Mouse (Mus musculus) cerebellum, postnatal 4 days (tissue): ENCODE measurements around the gene Magi2.
A peak's percentile ranks its signal among the peaks of the same experiment; 100 is the strongest.
"Not testable (repeated sequence)": the region's sequence is repeated elsewhere in the genome, so short reads cannot be mapped to it uniquely, and the experiment has no call there.

ENCODE experiments used
- DNase-seq, 2 experiments: peaks; one replicate each; pipeline ENCODE4 v3.0.0; 2022; ENCODE audit warnings: low spot score in 2 of 2, mixed read lengths in 1 of 2

The Magi2 gene

DNA sequence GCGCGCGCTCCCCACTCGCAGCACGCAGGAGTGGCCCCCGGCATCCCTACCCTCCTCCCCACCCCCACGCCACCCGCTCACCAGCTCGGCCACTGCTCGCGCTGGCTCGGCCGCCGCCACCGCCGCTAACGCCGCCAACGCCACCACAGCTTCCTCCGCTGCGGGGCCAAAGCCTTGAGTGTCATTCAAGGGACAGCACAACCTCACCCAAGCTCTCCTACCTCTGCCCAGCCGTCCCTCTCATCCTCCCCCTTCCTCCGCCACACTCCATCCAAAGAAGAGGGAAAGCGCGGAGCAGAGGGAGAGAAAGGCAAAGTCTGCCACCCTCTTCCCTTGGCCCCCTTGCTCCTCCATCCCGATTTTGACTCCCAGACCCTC is at the start of gene Magi2:
Gene Magi2 (plus strand): TSS at position 171 of the 378 bp plus-strand sequence.
- no peak for DNase-seq

DNA sequence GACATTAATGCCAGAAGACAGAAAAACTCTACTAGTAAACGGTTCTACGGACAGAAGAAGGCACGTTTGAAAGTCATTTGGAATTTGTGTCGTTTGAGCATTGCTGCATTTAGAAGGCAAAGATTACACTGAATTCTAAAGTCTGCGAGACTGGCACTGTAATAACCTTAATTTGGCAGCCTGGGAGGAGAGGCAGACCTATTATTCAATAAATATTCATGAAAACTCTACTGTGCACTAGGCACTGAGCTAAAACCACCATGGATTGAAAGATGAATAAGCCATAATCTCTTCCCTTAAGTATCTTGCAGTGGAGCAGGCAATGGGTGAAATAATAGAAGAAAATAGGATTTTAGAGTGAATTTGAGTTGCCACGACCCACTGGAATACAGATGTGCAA is 48.2 kb upstream of the Magi2 start:
- DNase-seq: no peak

DNA sequence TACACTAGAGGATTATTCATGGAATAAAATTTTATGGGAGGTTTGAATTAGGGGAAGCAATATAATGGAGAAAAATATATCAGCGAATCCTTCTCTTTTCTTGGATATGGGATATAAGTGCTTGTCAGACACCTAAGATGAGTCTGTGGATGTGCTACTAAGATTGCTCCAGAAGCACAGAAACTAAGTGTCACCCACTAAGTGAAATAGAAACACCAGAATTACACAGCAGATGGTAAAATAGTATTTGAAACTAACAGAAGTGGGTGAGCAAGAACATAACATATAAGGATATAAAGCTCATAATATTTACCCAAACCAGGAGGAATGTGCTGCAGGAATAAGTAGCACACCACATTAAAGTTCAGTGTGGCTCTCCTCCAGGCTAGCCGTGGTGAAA is 40.7 kb upstream of the Magi2 start:
- DNase-seq: no peak

DNA sequence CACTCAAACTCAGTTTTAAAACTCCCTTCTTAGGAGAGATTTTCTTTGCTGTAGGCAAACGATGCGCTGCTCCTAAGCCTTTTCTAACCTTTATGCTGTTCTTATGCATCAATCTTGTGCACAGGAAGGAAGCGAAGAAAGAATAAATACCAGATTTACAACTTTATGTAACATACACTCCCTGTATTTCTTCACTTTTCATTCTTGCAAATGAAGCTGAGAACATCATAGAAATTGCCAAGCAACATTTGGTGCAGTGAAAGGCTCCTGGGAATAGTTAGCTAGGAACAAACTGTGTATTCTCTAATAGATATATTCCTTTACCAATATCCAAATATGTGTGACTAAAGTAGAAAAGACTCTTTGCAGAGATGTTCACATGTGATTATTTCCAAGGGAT is 15.2 kb upstream of the Magi2 start:
- no peak for DNase-seq

DNA sequence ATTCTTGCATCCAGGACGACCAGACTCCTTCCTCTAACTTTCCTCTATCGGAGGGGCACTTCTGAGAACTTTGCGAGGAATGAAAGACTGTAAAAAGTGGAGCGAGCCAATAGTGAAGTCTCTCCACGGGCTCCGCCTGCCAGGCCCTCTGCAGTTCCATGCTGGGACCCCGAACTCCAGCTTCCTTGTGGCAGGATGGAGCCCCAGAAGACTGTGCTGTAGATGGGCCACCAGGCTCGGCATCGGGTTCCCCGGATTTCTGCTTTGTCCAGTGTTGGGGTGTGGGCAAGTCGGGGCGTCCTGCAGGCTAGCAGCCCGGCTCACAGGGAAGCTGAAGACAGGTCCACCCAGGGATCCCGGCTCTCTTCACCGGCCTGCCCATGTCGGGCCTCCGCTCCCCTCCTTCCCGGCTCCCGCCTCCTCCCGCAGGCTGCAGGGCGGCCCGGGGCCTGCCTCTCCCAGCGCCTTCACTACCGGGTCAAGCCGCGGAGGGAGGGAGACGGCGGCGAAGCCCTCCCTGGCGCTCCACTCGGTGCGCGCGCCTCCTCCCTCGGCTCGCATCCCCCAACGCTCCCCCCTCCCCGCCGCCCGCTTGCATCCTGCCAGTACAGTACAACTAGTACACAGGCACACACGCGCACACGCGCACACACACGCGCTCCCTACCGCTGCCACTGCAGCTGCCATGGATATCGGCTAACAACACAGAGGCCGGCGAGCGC is 531 bp upstream of the Magi2 start:
- DNase-seq: peak; percentile 57 to 79

DNA sequence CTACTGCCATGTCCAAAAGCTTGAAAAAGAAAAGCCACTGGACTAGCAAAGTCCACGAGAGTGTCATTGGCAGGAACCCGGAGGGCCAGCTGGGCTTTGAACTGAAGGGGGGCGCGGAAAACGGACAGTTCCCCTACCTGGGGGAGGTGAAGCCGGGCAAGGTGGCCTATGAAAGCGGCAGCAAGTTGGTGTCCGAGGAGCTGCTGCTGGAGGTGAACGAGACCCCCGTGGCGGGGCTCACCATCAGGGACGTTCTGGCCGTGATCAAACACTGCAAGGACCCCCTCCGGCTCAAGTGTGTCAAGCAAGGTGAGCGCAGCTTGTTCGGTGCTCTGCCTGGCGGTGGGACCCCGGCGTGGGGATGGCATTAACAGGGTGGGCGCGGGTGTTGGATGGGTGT is 445 bp downstream of the Magi2 start:
- peak in 1 of 2 experiments; percentile 25 for DNase-seq

DNA sequence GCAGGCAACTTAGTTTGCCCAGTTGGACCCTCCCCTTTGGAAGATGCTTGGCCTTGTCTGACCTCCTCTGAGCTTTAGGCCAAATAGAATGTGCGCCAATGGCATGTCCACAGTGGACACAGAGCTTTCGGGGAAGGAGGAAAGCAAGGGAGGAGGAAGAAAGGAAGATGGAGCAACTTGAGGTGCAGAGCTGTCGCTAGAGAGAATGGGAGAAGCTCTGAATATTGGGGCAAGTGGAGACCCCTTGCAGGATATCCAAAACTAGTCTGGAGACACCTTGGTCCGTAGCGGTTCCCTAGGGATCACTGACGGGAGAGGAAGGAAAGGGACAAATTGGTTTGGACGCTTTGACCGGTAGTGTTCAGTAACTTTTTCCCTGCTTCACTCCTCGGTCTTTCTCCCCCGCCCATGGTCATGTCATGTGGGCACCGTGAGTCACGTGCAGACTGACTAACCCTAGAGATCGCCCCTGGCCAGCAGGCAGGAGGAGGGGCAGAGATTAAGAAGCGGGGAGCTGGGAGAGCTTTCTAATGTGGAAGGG is 1.0 kb downstream of the Magi2 start:
- peak in 1 of 2 experiments; percentile 31 for DNase-seq

DNA sequence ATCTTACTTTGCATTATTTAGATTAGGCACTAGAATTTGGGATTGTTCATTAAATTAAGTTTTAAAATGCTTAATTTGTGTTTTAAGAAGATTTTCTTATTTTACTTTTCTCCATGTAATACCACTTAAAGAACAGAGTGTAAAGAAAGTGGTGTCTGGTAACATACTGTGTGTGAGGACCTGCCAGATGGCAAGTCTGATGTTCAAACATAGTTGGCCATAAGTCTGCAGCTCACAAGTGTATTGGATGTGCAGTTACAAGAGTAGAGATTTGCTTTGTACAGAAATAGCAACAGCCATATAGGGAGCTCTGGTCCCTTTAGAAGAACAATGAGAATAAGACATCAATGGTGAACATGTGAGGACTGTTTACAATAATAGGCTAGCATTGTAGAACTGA is 15.0 kb downstream of the Magi2 start:
- no peak for DNase-seq

DNA sequence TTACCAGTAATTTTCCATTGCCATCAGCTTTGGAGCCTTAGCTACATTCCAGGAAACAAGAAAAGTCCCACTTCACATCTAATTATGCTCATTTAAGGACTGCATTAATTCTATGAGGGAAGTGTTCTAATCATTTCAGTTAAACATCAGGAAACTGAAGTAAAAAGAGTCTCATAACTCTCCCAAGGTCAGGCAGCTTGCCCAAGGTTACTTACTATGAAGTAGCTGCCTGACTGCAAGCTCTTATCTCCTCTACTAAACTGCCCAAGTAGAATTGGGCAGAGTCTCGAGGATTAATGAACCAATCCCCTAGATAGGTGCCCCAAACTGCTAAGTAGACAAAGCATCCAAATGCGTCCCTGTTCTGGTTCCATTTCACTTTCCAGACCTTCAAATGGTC is 19.6 kb downstream of the Magi2 start:
- no peak for DNase-seq

DNA sequence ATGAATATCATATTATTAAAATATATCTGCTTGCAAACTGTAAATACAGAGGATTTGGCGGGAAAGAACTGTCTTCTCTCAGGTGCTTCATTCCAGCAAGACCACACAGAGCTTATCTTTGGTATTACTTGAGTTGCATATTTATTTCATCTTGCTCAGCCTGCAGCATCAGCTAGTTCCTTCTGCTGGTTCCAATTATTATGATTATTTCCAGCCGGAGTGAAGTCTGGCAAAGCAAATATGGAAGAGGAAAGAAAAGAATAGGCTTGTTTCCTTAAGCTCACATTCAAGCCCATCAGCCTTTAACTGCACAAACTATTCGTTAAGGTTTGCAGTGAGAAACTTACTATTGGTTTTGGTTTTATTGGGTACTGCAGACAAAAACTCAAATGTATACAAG is 20.4 kb downstream of the Magi2 start:
- no peak for DNase-seq

DNA sequence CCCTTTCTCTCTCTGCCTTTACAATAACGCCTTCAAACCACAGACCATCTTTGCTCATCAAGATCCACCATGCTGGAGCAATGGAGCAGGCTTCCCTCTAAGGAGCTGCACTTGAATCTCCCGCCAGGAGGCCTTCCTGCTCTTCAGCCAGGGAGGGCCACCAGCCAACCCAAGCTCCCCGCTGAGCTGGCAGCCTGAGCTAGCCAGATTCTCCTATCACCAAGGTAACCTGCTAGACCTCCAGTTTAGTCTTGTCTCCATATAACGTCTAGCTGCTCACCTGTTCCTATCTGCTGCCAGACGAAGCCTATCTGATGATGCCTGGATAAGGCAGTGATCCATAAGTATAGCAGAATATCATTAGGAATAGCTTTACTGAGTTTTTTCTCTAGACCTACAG is 36.0 kb downstream of the Magi2 start:
- peak in 1 of 2 experiments; percentile 2 for DNase-seq

DNA sequence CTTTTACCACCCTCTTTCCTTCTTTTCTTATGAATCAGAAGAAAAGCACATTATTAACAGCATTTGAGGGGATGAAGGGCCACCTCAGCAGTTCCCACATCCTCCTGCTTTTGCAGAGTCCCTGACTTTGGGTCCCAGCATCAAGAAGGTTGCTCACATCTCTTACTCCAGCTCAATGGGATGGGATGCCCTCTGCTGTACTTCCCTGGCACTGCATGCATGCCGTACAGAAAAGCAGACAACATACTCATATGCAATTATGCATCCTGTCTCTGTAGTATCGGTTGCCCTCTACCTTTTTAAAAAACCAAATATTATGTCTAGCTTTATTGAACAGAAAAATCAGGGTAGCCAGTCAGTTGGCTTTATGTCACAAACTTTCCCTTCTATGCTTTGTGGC is 37.8 kb downstream of the Magi2 start:
- peak in 1 of 2 experiments; percentile 3 for DNase-seq

DNA sequence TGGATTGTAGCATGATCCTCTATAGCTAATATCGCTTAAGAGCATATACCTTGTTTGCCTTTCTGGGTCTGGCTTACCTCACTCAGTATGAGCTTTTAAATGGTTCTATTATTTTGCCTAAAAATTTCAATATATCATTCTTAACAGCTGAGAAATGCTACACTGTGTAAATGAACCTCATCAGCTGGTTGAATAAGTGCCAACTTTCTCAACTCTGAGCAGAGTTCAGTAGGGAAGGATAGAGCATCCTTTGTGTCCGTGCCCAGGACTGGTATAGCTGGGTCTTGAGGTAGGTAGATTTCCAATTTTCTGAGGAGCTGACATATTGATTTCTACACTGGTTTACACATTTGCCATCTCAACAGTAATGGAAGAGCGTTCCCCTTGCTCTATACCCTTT is 65.7 kb downstream of the Magi2 start:
- no peak for DNase-seq

DNA sequence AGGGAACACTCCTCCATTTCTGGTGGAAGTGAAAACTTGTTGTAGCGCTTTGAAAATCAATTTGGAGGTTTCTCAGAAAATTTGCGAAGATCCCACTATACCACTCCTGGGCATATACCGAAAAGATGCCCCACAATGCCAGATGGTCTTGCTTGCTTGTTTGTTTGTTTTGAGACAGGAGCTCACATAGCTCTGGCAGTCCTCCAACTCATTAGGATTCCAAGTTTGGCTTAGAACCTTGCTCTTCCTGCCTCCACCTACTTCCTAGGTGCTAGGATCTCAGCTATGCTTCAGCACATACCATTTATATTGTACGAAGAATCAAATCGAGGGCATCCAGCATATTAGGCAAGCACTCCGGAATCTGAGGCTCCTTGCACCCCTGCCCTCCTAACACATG is 79.8 kb downstream of the Magi2 start:
- no peak for DNase-seq

DNA sequence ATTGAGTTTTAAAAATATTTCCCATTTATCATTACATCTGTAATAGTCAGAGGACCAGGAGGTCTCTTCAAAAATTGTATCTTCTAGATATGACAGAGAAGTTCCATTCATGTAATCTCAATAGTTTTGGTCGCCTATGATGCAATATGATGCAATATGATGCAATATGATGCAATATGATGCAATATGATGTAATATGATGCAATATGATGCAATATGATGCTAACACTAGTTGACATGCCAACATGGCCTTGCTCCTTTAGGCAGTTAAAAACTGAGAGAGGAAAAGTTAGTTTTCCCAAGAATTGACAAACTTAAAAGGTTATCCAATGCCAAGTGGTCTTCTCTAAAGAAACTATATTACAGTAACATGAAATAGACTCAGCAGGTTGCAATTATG is 83.0 kb downstream of the Magi2 start:
- no peak for DNase-seq

DNA sequence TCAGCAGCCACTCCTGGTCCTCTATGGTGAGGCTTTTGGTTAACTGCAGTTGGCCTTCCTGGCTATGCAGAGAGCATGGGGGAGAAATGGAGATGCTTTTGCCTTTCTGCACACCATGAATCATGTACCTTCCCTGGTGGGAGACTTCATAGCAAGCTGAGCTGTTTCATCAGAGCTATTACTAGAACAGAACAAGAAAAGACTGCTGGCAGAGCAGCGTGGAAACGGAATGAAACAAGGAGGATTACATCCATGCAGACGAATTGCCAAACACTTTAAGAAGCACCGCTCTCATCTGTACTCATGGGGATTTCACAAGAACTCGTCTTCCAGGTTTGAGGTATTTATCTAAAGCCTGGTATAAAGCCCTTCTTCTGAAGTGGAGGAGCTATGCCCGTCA is 95.7 kb downstream of the Magi2 start:
- DNase-seq: no peak

DNA sequence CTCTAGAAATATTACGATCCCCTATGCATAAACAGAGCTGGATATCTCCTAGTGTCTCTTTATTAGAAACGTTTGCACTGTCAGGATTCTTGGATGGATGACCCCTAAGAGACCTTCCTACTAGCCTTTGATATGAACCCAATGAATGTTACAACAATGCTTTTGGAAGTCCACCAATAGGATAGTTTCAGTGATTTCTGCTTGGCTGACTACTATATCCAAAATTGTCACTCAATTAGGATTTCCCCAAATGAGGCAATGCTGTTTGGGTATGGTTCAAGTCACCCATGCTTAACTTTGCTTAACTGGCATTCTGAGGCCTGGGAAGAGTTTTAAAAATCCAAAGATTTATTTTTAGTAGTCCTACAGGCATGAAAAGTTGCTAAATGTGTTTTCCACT is 110.7 kb downstream of the Magi2 start:
- no peak for DNase-seq

DNA sequence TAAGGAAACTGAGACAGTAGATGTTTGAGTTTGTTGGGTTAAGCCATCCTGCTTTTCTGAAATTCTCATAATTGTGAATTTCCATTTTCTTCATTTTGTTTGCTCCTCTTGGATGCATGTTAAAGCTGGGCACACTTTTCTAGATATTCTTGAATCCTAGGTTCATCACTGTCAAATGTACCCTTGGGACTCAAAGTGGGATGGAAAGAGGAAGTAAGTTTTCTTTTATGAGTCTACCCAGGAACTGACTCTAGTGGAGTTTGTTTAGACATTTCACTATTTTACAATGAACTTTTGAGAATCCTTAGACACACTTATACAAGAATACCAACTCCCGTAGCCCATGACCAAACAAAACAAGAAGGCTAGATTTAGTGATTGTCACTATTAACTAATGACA is 141.3 kb downstream of the Magi2 start:
- no peak for DNase-seq

DNA sequence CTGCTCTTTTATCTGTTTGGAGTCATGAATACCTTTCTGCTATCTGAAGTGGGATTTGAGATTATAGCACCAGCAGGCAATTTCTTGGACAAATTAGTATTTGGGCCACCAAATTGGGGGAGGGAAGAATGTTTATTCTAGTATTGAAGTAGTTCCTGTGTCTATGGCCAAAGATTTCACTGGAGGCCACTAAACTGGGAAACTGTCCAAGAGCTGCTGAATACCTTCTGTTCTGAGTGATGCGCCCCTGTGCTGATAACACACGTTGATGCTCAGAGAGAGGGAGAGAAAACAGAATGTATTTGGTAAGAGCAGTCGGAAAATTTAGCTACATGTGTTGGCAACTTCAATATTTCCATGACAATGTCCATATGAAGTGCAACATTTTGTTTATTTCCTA is 169.0 kb downstream of the Magi2 start:
- no peak for DNase-seq

DNA sequence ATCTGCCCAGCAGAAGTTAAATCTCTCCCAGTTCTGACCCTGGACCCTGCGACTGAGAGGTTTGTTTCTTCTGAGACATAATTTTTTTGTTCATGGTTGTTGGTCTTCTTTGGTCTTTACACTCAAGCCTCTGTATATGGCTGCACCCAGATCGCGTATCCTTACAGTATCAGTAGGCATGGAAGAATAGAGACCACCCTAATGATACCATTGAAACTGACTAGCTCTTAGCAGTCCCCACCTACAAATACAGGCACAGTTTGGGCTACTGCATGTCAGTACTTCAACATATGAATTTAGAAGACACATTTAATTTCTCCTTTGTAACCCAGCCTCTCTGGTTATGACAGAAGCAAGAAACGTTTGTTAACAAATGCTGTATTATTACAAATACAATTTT is 173.5 kb downstream of the Magi2 start:
- DNase-seq: no peak

DNA sequence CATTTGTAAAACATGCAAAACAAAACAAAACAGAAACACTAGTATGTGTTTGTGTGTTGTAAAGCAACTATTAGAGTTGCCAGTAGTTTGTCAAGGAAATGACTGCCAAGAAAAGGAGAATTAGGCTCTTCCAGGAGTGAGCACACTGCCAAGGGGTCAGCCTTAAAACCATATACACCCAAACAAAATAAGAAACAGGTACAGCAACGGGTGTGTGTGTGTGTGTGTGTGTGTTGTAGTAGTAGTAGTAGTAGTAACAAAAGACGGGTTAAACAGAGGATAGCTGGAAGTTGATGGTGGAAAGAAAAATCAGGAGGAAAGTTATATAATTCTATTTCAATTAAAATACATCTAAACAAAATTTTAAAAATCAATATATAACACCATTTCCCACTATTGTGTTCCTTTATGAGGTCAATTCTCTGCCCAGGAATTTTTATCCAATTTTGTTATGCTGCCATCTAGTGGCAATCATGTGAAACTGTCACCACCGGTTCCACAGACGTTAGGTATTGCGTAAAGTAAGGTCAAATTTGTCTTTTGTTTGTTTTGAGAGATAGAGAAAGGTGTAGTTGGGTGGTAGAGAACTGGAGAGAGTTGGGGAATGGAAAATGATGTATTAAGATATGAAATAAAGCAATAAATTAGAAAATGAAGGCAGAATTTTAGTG is 174.0 kb downstream of the Magi2 start:
- peak in 1 of 2 experiments; percentile 3 for DNase-seq

DNA sequence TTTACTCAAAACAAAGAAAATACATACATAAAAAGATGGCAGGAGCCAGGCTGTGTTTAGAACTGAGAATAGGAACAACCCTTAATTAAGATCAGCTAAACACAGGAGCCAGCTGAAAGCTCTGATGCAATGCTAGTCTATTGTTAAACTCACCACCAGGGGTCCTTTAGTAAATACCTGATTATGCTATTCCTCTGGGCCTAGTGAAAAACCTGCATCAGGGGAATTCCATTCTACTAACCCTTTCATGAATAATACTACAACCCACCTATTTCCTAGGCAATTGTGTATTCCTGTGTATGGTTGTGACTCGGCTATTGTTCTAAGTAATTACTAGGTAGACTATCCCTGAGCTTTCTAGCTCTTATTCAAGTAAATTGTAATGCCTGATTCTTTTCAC is 177.4 kb downstream of the Magi2 start:
- DNase-seq: not testable (repeated sequence)

DNA sequence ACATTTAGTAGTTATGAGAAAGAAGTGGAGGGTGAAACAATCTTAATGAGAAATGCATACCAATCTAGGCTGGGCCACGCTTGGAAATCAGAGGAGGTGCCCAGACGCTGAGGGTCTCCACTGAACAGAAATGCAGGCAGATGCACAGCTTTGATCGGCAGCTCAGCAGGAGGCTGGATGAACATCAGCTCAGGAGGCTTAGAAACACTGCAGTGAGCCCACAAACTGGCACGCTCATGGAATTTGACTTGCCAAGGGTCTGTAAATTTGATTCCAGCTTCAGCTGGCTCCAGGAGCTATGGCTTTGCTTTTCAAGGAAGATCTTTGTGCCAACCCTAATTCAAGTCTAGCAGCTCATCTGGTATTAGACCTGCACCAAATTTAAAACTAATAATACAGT is 187.7 kb downstream of the Magi2 start:
- DNase-seq: no peak
